Mouse (Mus musculus): ENCODE data around the gene Dnmt1. TPM values are rescaled to one million over a fixed set of nuclear protein-coding genes. Genes with fewer than 3 reads are reported as not detected.

The Dnmt1 gene
- polyA plus RNA-seq, 1 experiment from 2014 or later, result 95.7 TPM

GRCm38 (mm10) chr9:20997065-20997464 is 37.4 kb upstream of the Dnmt1 start:
- Histone ChIP-seq H3K9me3 (ENCODE audit: control insufficient read depth, low read length) (no peaks in the 10 kb centered on the region), H3K36me3 (ENCODE audit: control insufficient read depth, insufficient read depth, low read length) (no peaks in the 10 kb centered on the region), H3K4me2 (ENCODE audit: low read depth, severe bottlenecking) (no peak overlapping the region), H3K4me1 (ENCODE audit: control insufficient read depth, insufficient read depth, low read length) (no peaks in the 10 kb centered on the region), H3K9ac (ENCODE audit: low read length) (no peak overlapping the region), H3K4me3 (ENCODE audit: low read depth, low read length) (no peak overlapping the region), H3K27ac (replicated peaks; ENCODE audit: low read depth, low read length) (no peak overlapping the region), H3K27me3 (ENCODE audit: control insufficient read depth, insufficient read depth, low read length) (no peaks in the 10 kb centered on the region)
- 90% methylated on average over 8 of the region's 8 CpGs for WGBS
- ATAC-seq (ENCODE audit: insufficient number of reproducible peaks, low FRiP score, low TSS enrichment, low read depth), result no peak
- DNase-seq (ENCODE audit: low spot score), result no peak

- no peak for ATAC-seq (ENCODE audit: insufficient number of reproducible peaks, low FRiP score, low TSS enrichment, low read depth)
- Histone ChIP-seq H3K9ac (ENCODE audit: low read length) (no peak overlapping the region), H3K27me3 (ENCODE audit: control insufficient read depth, insufficient read depth, low read length) (no peaks in the 10 kb centered on the region), H3K27ac (replicated peaks; ENCODE audit: low read depth, low read length) (no peak overlapping the region), H3K4me1 (ENCODE audit: control insufficient read depth, insufficient read depth, low read length) (no peaks in the 10 kb centered on the region), H3K36me3 (ENCODE audit: control insufficient read depth, insufficient read depth, low read length) (no peaks in the 10 kb centered on the region), H3K4me2 (ENCODE audit: low read depth, severe bottlenecking) (no peak overlapping the region), H3K9me3 (ENCODE audit: control insufficient read depth, low read length) (no peaks in the 10 kb centered on the region), H3K4me3 (ENCODE audit: low read depth, low read length) (no peak overlapping the region)
- 73% methylated on average over 3 of the region's 3 CpGs for WGBS
- no peak for DNase-seq (ENCODE audit: low spot score)
These were observed 35.4 kb upstream of the Dnmt1 start for GRCm38 (mm10) chr9:20995069-20995468.

GRCm38 (mm10) chr9:20993165-20993898 is 33.6 kb upstream of the Dnmt1 start:
- Histone ChIP-seq H3K9me3 (ENCODE audit: control insufficient read depth, low read length) (no peaks in the 10 kb centered on the region), H3K9ac (ENCODE audit: low read length) (no peak overlapping the region), H3K36me3 (ENCODE audit: control insufficient read depth, insufficient read depth, low read length) (no peaks in the 10 kb centered on the region), H3K4me3 (ENCODE audit: low read depth, low read length) (no peak overlapping the region), H3K4me2 (ENCODE audit: low read depth, severe bottlenecking) (no peak overlapping the region), H3K27me3 (ENCODE audit: control insufficient read depth, insufficient read depth, low read length) (no peaks in the 10 kb centered on the region), H3K27ac (replicated peaks; ENCODE audit: low read depth, low read length) (no peak overlapping the region), H3K4me1 (ENCODE audit: control insufficient read depth, insufficient read depth, low read length) (no peaks in the 10 kb centered on the region)
- ATAC-seq (ENCODE audit: insufficient number of reproducible peaks, low FRiP score, low TSS enrichment, low read depth), result no peak
- WGBS, result 53% methylated on average over 5 of the region's 5 CpGs
- no peak for DNase-seq (ENCODE audit: low spot score)

GRCm38 (mm10) chr9:20991587-20991986 is 31.9 kb upstream of the Dnmt1 start:
- Histone ChIP-seq H3K9ac (ENCODE audit: low read length) (no peak overlapping the region), H3K27ac (replicated peaks; ENCODE audit: low read depth, low read length) (no peak overlapping the region), H3K9me3 (ENCODE audit: control insufficient read depth, low read length) (no peaks in the 10 kb centered on the region), H3K4me2 (ENCODE audit: low read depth, severe bottlenecking) (no peak overlapping the region), H3K4me3 (ENCODE audit: low read depth, low read length) (no peak overlapping the region), H3K36me3 (ENCODE audit: control insufficient read depth, insufficient read depth, low read length) (no peaks in the 10 kb centered on the region), H3K27me3 (ENCODE audit: control insufficient read depth, insufficient read depth, low read length) (no peaks in the 10 kb centered on the region), H3K4me1 (ENCODE audit: control insufficient read depth, insufficient read depth, low read length) (no peaks in the 10 kb centered on the region)
- WGBS, result 84% methylated on average over 4 of the region's 4 CpGs
- ATAC-seq (ENCODE audit: insufficient number of reproducible peaks, low FRiP score, low TSS enrichment, low read depth) (no peak), DNase-seq (ENCODE audit: low spot score) (no peak)

GRCm38 (mm10) chr9:20990861-20991260 is 31.2 kb upstream of the Dnmt1 start:
- Histone ChIP-seq H3K27ac (replicated peaks; ENCODE audit: low read depth, low read length) (0 out of 2 replicates have a peak overlapping the region, but pooled peaks have one; percentile 5), H3K36me3 (ENCODE audit: control insufficient read depth, insufficient read depth, low read length) (no peaks in the 10 kb centered on the region), H3K9me3 (ENCODE audit: control insufficient read depth, low read length) (no peaks in the 10 kb centered on the region), H3K4me3 (ENCODE audit: low read depth, low read length) (no peak overlapping the region), H3K27me3 (ENCODE audit: control insufficient read depth, insufficient read depth, low read length) (no peaks in the 10 kb centered on the region), H3K4me1 (ENCODE audit: control insufficient read depth, insufficient read depth, low read length) (no peaks in the 10 kb centered on the region), H3K9ac (ENCODE audit: low read length) (peak overlapping the region; percentile 14; the same call in 1 of the 2 replicates), H3K4me2 (ENCODE audit: low read depth, severe bottlenecking) (peak overlapping the region; percentile 15; the same call in 1 of the 2 replicates)
- WGBS, result 4% methylated on average over 10 of the region's 10 CpGs
- DNase-seq (ENCODE audit: low spot score) (peak; percentile 74), ATAC-seq (ENCODE audit: insufficient number of reproducible peaks, low FRiP score, low TSS enrichment, low read depth) (0 out of 2 replicates have a peak, but pooled peaks have one; percentile 42)

GRCm38 (mm10) chr9:20987953-20988352 is 28.3 kb upstream of the Dnmt1 start:
- no peaks in the 10 kb centered on the region for H3K36me3 ChIP-seq (ENCODE audit: control insufficient read depth, insufficient read depth, low read length)
- H3K27ac ChIP-seq (replicated peaks; ENCODE audit: low read depth, low read length), result no peak overlapping the region
- ATAC-seq (ENCODE audit: insufficient number of reproducible peaks, low FRiP score, low TSS enrichment, low read depth), result no peak
- H3K4me2 ChIP-seq (ENCODE audit: low read depth, severe bottlenecking), result no peak overlapping the region
- H3K9ac ChIP-seq (ENCODE audit: low read length), result no peak overlapping the region
- no peaks in the 10 kb centered on the region for H3K4me1 ChIP-seq (ENCODE audit: control insufficient read depth, insufficient read depth, low read length)
- WGBS, result 20% methylated on average over 7 of the region's 7 CpGs
- H3K4me3 ChIP-seq (ENCODE audit: low read depth, low read length), result no peak overlapping the region
- DNase-seq (ENCODE audit: low spot score), result no peak
- no peaks in the 10 kb centered on the region for H3K27me3 ChIP-seq (ENCODE audit: control insufficient read depth, insufficient read depth, low read length)
- H3K9me3 ChIP-seq (ENCODE audit: control insufficient read depth, low read length), result no peaks in the 10 kb centered on the region

- H3K4me3 ChIP-seq (ENCODE audit: low read depth, low read length), result no peak overlapping the region
- no peak overlapping the region for H3K27ac ChIP-seq (replicated peaks; ENCODE audit: low read depth, low read length)
- no peak overlapping the region for H3K4me2 ChIP-seq (ENCODE audit: low read depth, severe bottlenecking)
- ATAC-seq (ENCODE audit: insufficient number of reproducible peaks, low FRiP score, low TSS enrichment, low read depth) (no peak), DNase-seq (ENCODE audit: low spot score) (no peak)
- H3K9ac ChIP-seq (ENCODE audit: low read length), result no peak overlapping the region
- WGBS, result 59% methylated on average over 15 of the region's 15 CpGs
- H3K4me1 ChIP-seq (ENCODE audit: control insufficient read depth, insufficient read depth, low read length), result no peaks in the 10 kb centered on the region
- no peaks in the 10 kb centered on the region for H3K9me3 ChIP-seq (ENCODE audit: control insufficient read depth, low read length)
- H3K36me3 ChIP-seq (ENCODE audit: control insufficient read depth, insufficient read depth, low read length), result no peaks in the 10 kb centered on the region
- no peaks in the 10 kb centered on the region for H3K27me3 ChIP-seq (ENCODE audit: control insufficient read depth, insufficient read depth, low read length)
These were observed 27.4 kb upstream of the Dnmt1 start for GRCm38 (mm10) chr9:20986952-20987686.

GRCm38 (mm10) chr9:20983169-20983568 is 23.5 kb upstream of the Dnmt1 start:
- no peak overlapping the region for H3K9ac ChIP-seq (ENCODE audit: low read length)
- no peak overlapping the region for H3K4me3 ChIP-seq (ENCODE audit: low read depth, low read length)
- no peaks in the 10 kb centered on the region for H3K9me3 ChIP-seq (ENCODE audit: control insufficient read depth, low read length)
- DNase-seq (ENCODE audit: low spot score), result no peak
- H3K4me2 ChIP-seq (ENCODE audit: low read depth, severe bottlenecking), result no peak overlapping the region
- H3K27me3 ChIP-seq (ENCODE audit: control insufficient read depth, insufficient read depth, low read length), result no peaks in the 10 kb centered on the region
- no peak for ATAC-seq (ENCODE audit: insufficient number of reproducible peaks, low FRiP score, low TSS enrichment, low read depth)
- H3K36me3 ChIP-seq (ENCODE audit: control insufficient read depth, insufficient read depth, low read length), result no peaks in the 10 kb centered on the region
- 0 out of 2 replicates have a peak, but pooled peaks cover 3% of the 10 kb centered on the region for H3K4me1 ChIP-seq (ENCODE audit: control insufficient read depth, insufficient read depth, low read length)
- 57% methylated on average over 5 of the region's 5 CpGs for WGBS
- H3K27ac ChIP-seq (replicated peaks; ENCODE audit: low read depth, low read length), result no peak overlapping the region

All from limb, embryonic 11.5 days (tissue).